Mouse (Mus musculus) small intestine, adult 2 months (tissue): ENCODE measurements around the gene Gm10337.

ENCODE experiments used
- CTCF ChIP-seq: fragments of 200-500 bp; IDR thresholded peaks from 2 replicates; pipeline ENCODE4 v1.5.1; 2012; ENCODE audit warnings: low read depth, mild to moderate bottlenecking, control low read depth, inconsistent platforms, low read length, moderate library complexity, mixed read lengths; ENCODE audit not compliant: insufficient replicate concordance, insufficient read length; ENCODE audit errors: extremely low read depth
- POLR2A ChIP-seq: fragments of 200-500 bp; IDR thresholded peaks from 2 replicates; pipeline ENCODE4 v1.6.1; 2012; ENCODE audit warnings: low read depth, mild to moderate bottlenecking, control low read depth, inconsistent platforms, low read length, moderate library complexity

GRCm38 (mm10) chr15:102459381-102459780 is 44.1 kb upstream of the Gm10337 start:
- no peak for TF ChIP-seq CTCF
- no peak for TF ChIP-seq POLR2A
